Mouse (Mus musculus) gastrocnemius, postnatal 4 days (tissue): ENCODE results near the gene Gm49601. TPM values are rescaled to one million over a fixed set of nuclear protein-coding genes. Genes with fewer than 3 reads are reported as not detected.

Source experiments
- DNase-seq, 2 experiments: peaks; one replicate each; pipeline ENCODE4 v3.0.0; 2021 to 2022; ENCODE audit warnings: low spot score in 2 of 2, mixed read lengths in 2 of 2
- total RNA-seq, 2 experiments: library from RNA; stranded (reverse); gene quantifications; 2 replicates each; pipeline ENCODE4 v1.2.3; 2021

The Gm49601 gene
- total RNA-seq, 2 experiments from 2014 or later: 2.2 to 3.6 TPM

DNA sequence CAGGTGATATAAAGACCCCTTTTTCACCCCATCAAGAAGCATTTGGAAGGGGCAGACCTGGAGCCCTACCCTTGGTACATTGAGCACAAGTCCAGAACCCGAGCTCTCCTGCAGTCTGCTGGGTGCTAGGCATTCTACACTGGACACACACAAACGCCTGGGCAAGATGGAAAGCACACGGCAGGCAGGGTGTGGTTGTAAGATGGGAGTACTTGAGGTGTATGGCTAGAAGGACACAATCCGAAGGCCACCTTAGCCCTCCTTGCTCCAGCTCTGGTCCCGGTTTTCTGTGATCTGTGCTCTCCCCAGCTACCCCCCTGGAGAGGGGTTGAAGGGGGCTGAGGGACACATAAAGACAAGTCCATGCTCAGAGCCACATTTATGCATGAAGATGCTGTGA lies 4.1 kb upstream of the Gm49601 start:
- no peak for DNase-seq

DNA sequence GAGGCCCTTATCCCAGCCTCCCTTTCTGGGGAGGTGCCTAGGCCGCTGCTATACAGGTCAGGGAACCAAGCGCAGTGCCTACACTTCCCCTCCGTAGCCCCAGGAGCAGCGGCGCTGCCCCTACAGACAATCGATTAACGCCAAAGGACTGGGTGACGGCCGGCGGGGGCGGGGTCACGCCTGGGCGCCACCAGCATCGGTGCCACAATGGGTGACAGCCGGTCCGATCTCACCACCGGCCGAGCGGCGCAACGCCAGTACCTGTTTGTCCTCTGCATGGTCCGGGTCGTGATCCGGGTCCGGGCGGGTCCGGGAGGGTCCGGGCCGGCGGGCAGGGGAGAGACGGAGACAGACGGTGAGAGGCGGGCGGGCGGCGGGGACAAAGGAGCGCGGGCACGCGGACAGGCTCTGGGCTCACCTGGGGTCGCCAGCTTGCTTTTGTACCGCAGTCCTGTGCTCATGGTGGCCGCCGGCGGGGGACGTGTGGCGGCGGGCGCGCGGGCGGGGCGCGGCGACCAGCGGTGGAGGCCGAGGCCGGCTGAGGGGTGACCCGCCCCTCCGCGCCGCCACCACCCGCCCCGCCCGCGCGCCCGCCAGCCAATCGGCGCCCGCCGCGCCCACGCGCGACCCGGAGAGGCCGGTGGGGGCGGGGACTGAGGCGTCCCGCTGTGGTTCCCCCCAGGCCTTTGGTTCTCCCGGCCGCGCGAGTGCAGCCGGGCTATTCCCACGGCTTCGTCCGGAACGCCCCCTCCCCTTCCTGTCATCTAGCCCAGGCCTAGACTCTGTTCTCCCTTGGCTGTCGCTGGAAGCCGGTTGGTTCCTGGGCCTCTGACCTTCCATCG lies 3.4 kb upstream of the Gm49601 start, which contains the start of gene Sept5:
Sept5 (minus strand) TSS at position 565 of the 842 bp plus-strand sequence.
- peak; percentile 65 to 74 for DNase-seq

DNA sequence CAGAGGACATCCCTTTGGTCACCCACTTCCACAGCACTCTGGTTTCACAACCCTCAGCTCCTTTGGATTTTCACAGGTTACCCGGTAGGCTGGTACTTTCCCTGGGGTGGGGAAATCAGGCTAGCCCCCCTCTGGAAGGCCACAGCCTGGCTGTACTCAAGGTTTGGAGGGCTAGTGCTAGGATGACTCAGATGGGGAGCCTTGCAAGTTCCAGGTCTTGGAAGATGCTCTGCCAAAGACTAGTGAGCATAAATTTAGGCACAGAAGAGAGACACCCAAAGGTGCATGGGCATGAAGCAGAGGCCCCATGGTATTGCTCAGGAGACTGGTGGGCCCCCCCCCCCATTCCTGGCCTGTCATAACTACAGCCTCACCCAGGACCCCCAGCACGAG lies 2.7 kb upstream of the Gm49601 start:
- DNase-seq: no peak

DNA sequence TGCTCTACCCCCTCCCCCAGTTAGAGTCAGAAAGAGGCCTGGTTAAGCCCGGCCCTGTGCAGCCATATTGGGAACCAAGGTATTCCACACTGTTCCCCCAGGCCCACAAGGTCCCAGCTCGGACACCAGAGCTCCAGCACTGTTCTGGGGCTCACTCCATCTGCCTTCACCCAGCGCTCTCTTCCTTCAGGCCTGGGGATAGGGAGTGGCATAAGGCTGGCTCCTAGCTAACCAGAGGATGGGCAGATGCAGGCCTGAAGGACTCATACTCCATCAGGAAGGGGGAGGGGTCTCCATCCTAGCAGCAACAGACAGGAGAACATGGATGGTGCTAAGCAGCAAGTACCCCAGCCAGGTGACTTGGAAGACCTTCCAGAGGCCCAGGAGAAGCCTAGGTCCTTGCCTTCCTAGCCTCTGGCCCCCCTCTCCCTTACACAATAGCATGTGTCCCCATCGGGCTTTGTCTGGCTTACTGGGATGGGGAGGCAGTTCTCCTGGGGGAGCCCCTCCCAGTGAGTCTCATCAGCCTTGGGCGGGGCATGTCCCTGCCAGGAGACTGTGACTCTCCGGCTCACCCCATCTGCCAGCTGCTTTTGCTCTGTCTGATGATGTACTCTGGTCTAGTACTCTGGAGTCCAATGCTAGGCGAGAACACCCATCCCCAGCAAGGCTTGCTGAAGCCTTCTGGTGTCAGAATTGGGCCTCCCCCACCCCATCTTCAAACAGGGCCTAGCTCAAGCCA lies 2.1 kb upstream of the Gm49601 start:
- DNase-seq: peak in 1 of 2 experiments; percentile 11

DNA sequence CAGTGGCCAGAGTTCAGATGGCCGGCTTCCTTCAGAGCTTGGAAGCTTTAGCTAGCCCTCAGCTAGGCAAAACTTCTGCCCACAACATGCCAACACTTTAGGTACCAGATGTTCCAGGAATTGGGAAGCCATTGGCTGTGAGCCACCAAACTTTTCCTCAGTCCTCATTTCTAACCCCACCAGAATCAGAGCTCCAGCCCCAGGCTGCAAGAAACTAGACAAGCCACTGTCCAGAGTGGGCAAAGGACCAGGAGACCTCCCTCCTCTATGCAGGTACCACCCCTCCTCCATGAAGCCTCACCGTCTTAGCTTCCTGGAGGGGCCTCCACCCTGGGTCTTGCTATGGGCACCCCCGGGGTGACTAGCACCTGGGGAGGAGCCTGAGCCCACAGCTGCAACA lies 936 bp upstream of the Gm49601 start:
- DNase-seq: peak in 1 of 2 experiments; percentile 17

DNA sequence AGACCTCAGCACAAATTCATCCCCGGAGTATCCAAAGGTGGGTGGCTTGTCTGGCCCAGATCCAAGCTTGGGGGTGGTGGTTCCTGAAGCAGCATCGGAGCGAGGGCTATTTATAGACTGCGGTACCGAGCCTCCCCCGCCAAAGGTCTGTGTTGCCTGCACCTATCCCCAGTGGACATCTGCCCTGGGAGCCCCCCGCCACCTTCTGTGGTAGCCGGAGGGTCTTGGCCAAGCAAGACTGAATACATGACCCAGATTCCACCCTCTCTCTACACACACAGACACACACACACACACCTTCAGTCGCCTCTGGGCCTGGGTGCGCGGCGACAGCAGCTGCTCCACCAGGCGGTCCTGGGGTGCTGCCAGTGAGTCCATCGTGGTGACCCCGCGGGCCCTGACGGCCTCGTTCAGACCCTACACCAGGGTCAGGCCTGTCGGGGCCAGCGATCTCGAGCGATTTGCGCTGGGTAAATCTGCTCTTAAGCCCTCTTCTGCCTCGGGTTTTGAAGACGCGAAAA lies 376 bp downstream of the Gm49601 start:
- peak in 1 of 2 experiments; percentile 27 for DNase-seq

DNA sequence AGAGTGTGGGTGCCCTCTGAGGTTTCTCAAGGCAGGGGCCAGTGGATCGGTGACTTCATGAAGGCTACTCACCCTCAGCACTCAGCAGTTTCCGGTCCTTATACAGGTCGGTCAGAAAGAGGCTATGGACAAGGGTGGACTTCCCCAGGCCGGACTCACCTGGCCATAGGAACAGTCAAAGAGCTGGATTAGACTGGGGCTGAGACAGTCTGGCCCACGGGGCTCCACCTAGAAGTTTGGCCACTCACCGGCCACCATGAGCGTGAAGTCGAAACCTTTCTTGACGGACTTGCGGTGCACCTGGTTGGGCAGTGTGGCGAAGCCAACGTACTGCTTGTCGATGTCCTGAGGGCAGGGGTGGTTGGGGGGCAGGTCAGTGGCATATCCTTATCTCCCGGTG lies 1.1 kb downstream of the Gm49601 start:
- no peak for DNase-seq

DNA sequence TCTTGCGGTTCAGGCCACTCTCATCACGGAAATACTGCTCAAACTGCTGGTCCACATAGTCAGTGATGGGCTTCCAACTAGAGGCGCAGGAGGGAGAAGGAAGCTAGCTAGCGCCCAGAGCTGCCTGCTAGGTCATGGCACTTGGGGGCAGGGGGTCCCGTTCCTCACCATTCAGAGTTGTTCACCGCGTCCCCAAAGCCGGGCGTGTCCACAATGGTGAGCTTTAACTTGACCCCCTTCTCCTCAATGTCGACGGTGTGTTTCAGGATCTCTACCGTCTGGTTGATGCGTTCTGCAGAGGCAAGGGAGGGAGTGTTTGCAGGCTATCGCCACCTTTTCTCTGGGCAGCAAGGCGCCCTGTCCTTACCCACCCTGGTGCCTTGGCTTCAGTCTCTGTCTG lies 1.6 kb downstream of the Gm49601 start:
- DNase-seq: no peak

DNA sequence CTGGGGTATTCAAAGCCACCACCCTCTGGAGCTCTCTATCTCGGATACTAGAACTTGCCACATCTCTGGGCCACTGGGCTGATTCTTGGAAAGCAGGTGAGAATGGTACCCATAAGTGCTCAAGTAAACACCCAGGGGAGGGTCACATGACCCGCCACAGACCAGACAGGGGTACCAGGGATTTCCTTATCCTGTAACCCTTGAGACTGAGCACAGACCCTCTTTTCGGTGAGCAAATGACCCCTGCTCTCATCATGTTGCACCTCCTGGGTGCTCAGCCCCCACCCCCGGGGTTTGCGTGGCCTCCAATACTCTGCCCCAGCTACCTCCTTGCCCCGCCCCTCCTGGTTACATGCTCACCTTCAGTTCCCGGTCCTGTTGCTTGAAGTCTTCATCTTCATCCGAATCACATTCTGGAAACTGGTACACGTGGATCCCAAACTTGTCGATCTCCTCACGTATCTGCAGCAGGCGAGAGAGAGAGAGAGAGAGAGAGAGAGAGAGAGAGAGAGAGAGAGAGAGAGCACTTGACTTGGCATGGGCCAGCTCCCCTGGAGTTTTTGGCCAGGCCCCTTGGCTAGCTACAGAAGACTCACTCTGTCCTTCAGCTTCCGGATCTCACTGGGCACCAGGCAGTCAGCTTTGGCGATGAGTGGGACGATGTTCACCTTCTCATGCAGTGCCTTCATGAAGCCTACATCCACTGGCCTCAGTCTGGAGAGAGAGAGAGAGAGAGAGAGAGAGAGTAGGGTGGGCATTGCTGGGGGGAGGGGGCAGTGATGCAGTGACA lies 2.3 kb downstream of the Gm49601 start:
- no peak for DNase-seq

DNA sequence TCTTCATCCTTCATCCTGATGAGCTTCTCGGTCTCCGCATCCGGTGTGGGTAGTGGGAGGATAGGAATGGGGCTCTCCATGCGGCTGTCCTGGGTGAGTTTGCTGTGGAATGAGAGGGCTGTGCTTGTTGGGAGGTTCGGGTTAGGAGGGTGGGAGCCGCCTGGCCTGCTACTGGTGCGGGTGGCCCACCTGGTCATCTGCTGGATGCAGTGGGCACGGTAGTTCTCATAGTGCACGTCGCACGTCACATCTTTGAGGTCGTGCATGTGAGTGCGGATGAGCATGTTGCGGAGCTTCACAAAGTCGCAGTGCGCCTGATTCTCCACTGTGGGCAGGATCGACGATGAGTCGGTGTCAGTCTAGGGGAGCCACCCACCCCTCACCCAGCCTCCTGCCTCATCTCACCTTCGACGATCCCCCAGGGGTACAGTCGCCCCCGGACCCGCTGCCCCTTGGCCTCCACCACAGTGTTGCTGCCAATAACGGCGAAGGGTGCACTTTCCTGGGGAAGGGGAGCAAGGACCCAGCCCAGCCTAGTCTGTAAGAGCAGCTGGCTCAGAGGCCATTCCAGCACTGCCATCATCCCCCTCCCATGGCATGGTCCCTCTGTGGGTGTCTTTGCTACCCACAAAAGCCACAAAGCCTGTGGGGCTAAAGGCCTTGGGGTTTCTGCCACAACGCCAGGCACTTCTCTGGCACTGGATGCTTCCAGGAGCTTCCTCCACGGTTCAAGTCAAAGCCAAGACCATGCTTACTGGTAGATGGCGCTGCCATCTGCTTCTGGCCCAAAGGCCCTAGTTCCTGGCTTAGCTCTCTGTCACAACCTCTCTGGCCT lies 3.1 kb downstream of the Gm49601 start:
- no peak for DNase-seq

DNA sequence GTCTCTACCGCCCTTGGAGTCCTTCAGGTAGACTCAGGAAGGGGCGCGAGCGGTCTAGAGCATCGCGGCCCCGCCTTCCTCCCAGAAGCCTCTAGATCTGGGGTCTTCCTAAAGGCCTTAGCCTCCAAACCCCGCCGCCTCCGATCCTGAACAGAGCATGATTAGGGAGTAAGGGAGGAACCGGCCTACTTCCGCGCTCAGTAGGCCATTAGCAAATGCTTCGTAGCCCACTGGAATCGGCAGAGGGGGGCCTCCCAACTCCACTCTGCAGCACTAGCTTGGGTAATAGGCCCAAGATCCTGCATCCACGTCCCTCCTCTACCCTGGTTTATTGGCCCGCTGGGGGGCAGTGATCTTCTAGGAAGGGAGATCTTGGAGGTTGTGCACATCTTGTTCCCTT lies 4.2 kb downstream of the Gm49601 start, which contains the start of gene Gp1bb:
Gp1bb (minus strand) TSS at position 385 of the 400 bp plus-strand sequence.
- no peak for DNase-seq

DNA sequence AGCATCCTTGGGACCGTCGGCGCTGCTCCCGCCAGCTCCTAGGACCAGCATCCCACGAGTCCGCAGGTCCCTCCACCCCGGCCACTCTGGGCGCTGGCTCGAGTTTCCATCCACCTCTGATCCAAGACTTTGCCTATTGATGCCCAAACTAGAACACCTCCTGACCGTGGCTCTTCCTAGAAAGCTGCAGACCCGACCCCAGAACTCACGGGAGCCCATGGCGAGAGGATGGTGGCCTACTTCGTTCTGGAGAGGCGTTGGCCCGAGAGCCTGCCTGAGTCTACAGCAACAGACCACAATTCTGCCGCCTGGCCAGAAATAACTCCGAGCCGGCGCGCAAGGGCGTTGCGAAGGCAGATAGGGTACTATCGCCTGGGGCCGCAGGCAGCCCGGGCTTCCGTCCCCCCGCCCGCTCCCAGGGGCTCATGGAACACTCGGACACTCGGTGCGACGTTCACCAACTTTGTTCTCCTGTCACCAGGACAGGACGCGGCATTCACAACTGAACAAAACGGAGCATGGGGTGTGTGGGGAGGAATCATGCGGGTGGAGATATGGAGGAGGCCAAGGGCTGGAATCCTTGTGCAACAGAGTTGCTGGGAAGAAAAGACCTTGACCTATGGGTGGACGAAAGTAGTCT lies 4.7 kb downstream of the Gm49601 start:
- no peak for DNase-seq

DNA sequence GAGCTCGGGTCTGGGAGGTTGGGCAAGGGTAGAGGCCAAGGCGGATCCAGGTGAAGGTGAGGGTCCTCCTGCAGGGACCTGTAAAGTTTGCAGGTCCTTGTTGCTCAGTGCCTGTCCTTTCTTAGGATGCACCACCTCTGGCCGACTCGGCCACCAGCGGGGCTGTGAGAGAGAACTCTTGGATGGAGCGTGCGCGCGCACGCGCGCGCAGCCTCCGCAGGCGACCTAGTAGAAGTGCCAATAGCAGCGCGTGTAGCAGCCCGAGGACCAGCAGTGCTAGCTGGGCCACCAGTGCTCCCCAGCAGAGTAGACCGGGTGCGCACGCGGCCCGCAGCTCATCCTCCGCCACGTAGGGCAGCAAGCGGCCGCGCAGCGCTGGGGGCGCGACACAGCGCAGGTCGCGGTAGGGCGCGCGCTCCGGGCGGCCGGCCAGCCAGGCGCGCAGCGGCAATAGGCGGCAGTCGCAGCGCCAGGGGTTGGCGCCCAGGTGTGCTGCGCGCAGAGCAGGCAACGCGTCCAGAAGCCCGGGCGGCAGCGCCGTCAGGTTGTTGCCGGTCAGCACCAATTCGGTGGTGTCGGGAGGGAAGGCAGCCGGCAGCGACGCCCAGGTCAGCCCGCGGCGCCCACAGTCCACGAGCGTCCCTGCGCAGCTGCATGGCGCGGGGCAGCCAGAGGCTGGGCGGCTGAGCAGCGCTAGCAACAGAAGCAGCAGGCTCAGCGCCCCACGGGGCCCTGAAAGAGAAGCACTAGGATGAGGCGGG lies 5.4 kb downstream of the Gm49601 start:
- DNase-seq: no peak

DNA sequence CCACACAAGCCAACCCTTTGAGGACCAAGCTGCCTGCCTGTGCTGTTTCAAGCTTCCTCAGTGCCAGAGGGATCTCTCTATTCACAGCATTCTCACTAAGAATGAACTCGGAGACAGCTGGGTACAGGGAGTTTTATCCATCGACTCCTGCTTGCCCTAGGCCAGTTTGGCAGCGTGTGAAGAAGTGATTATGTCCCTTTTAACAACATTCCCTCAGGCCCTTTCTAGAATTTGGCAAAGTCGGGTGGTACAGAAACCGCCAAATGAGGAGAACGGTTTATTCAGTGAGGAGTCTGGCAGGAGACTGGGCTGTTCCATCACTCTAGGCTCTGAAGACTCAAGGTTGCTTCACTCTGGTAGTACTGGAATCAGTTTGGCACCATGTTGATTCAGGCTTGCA lies 6.0 kb downstream of the Gm49601 start:
- no peak for DNase-seq

DNA sequence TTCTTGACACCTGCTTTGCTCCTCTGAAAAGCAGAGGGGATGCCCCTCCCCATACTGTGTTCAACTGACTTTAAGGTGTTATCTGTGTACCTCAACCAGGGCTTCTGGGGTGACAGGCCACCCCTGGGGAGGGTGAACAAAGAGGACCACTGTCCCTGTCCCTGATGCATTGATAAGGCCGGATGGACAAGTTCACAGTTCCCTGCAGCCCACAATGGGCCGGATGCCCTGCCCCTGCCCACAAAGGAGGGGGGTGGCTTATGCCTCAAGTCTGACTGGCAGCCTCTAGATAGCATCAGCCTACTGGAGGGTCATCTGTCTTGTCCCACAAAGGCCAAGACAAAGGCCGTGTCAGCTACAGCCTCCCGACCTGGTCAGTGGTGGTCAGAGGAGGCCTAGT lies 7.1 kb downstream of the Gm49601 start:
- DNase-seq: no peak

DNA sequence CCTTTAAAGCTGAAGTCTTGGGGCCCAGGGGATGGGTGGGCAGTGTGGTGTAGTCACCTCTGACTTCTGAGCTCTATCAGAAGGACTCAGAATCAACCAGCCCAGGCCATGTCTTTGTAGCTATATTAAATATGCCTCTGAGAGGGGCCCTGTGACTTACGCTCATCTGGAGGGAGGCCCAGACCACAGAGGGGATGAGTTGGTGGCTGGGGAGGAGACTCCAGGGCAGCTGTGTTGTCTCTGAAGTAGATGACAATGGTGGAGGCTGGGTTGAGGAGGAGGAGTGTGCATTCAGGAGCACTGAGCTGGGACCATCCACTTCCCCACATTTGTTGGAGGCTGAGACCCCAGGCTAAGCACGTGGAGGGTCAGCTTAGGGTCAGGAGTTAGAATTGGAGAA lies 7.9 kb downstream of the Gm49601 start:
- DNase-seq: no peak

DNA sequence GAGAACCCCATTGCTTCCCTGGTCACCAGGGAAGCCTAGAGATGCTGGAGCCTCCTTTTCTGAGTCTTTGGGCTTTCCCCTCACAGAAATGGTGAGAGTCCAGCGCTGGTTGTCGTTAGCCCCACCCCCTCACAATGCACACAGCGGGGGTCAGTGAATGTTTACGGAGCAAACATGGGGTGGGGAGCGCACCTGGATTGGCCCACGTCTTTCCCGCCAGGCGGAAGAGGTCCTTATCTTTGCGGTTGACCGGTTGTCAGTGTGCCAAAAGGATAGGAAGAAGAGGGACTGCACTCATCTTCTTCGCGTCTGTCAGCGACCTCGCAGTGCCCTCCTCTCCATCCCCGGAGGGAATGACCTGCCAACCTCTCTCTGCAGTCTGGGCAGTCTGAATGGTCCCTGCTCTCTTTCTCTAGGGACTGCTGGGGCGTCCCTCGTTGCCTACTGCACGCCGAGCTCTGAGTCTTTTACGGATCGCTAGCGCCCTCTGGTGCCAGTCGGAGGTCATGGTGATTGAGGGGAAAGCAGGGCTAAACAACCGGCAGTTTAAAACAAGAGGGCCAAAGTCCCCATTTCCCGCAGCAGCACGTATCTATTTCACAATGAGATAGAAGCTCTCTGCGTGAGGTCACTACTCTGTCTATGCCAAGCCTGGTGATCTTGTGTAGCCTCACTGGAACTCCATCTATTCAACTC lies 8.7 kb downstream of the Gm49601 start:
- DNase-seq: peak; percentile 71 to 85

DNA sequence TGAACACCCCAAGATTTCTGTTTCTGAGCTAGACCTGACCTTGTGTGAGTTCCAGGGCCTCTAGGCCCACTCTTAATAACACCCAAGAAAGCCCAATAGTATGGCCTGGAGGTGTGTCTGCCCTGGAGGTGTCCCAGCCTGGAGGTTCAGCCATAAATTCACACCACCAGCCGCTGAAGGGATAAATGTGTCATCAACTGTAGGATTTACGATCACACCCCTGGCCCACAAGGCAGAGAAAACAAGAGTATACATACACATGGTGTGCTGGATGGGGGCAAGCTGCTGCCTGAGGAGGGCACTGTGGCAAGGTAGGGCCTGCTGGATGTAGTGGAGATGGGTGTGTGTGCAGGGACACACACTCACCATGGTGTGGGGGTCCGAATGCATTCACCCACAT lies 12.9 kb downstream of the Gm49601 start:
- no peak for DNase-seq

DNA sequence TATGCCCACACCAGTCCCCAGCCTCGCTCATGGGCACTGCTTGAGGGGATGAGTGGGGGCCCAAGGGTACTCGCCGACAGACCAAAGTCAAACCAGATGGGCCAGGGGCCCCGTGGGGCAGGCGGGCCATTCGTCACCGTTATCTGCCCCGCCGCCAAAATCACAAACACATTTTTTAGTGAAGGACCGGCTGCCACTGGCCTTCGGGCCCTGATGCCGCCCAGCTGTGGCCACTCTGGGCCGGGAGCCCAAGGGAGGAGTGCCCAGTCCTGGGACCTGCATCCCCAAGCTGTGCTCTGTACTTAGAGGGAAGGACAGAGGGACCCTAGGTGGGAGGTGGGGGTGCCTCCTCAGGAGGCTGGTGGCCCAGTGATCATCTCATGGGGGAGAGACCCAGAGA lies 14.5 kb downstream of the Gm49601 start:
- DNase-seq: no peak
